Mouse (Mus musculus): ENCODE results near the gene Ifit3.
"Not testable (repeated sequence)": the region's sequence is repeated elsewhere in the genome, so short reads cannot be mapped to it uniquely, and the experiment has no call there.

The Ifit3 gene

DNA sequence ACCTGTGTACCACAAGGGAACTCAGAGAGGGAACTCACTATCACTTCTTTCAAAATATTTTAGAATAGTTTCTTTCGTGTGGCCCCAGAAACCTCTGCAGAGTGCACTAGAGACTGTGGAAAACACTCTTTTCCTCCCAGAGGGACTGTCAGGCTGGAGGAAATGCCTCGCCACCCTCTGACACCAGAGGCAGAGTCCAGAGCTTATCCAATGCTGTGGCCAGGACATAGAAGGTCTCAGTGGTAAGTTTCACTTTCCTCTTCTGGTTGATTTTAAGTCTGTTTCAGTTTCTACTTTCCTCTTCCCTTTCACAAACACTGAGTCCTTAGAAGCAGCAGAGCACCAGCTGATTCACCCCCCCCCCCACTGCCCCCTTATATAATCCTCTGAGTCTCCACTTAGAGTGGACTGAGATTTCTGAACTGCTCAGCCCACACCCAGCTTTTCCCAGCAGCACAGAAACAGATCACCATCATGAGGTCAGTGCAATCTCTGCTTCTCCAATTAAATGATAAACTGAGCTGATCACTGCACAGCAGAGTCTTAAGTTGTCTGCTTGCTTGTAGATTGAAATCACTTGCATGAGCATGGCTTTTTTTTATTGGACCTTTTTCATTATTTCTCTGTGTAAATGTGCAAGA lies at the start of gene Ifit3:
Gene Ifit3, plus strand, starts transcription at position 406 of the 641 bp plus-strand sequence.
- not testable (repeated sequence) for DNase-seq (ENCODE audit: low read depth, low spot score)

DNA sequence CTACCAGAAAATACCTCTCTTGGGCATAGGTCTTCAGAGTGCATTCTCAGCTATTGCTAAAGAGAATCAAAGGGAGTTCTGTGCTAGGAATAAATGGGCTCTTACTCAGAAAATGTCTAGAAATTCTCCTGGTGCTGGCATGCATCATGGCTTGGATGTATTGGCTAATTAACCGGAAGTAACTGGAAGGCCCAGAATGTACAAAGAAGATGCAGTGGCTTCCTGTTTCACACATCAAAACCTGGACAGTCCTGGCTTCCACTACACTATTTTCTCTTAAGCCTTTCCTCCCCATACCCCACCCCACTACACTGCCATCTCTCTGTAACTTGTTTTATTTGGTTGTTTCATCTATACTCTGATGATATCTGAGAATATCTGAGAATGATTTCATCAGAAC lies 43.9 kb upstream of the Ifit3 start:
- no peak for DNase-seq (ENCODE audit: low read depth, low spot score)

DNA sequence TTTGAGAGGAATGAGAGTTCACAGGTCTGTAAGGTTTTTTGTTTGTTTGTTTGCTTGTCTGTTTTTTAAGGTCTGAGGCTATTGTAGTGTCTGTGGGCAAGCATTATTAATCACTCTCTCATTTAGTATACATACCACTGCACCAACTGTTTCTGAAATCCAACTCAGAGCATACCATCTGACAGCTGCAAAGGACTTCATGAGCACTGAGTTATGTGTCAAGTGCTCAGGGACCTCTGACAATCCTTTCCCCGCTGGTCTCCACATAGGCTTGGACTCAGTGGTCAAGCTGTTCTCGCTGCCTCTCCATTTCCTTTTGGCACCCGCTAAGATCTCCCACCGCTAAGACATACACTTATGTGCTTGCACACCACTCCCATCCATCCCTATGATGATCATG lies 37.1 kb upstream of the Ifit3 start:
- DNase-seq (ENCODE audit: low read depth, low spot score), result no peak

DNA sequence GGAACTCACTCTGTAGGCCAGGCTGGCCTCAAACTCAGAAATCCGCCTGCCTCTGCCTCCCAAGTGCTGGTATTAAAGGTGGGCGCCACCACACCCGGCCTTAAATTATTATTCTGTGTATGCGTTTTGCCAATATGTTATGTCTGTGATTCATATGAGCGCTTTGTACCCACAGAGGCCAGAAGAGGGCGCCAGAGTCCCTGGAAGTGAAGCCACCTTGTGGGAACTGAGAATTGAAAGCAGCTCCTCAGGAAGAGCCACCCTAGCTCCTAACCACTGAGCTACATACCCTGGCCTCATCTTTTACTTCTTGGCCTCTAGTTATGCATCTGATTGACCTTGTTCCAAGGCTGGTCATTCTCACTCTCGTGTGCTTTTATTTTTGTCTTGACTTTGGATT lies 35.4 kb upstream of the Ifit3 start:
- no peak for DNase-seq (ENCODE audit: low read depth, low spot score)

DNA sequence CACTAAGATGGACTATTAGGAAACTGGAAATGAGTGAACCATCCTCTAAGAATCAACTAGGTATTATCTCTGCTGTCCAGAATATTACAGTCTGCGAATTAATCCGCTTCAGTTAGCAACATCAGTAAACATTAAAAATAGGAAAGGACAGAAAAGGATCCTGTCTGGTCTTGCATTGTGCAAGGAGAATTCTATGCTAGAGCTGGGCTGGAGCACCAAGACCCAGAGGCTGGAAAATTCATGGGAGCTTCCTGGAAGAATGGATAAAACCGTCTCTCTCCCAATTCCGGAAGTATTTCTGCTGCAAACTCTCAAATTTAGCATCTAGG lies 33.2 kb upstream of the Ifit3 start:
- DNase-seq (ENCODE audit: low read depth, low spot score), result no peak

DNA sequence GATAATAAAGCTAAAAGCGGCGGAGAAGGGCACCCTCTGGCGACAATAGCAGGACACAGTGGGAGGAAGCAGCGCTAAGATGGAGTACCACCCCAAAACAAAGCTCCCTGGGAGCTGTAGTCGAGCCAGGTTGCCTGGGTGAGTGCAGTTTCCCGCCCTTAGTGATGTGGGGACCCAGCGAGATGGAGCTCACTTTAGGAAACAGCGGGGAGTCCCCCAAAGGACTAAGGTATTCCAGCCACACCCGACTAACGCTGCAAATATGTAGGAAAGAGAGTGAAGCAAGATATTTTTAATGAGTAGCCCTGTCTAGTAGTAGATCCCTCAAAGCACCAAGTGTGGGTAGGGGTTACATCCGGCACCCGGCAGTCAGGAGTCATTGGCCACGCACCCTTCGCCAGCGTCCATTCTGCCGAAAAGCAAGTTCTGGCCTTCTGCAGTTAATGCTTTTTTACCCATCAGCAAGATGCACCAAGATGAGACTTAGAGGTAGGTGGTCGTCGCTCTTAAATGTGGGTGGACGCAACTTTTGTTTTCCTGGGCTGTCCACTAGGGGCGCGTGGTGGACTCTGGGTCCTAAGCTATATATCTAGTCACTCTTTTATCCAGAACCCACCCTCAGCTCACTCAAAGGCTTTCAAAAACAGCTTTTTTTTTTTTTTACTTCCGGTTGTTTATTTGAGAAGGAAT lies 32.7 kb upstream of the Ifit3 start, which contains the start of gene Ifit2:
Gene Ifit2, plus strand, starts transcription at position 161 of the 690 bp plus-strand sequence.
- DNase-seq (ENCODE audit: low read depth, low spot score), result peak; percentile 84

DNA sequence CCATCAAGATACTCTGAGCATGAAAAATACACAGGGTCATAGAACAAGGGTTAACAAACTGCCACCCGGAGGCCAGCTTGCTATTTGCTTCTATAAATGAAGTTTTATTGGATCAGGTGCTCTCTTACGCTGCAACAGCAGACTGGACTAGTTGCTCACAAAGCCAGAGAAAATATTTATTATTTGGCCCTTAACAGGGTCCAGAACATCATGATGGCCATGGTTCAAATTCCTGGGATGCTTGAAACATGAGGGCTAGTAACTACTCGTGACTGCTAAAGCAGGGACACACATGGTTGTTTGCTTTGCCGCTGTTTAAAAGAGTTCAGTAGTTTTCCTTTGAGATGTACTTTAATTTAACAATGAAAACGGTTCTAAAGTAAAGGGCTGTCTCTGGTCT lies 31.4 kb upstream of the Ifit3 start:
- no peak for DNase-seq (ENCODE audit: low read depth, low spot score)

DNA sequence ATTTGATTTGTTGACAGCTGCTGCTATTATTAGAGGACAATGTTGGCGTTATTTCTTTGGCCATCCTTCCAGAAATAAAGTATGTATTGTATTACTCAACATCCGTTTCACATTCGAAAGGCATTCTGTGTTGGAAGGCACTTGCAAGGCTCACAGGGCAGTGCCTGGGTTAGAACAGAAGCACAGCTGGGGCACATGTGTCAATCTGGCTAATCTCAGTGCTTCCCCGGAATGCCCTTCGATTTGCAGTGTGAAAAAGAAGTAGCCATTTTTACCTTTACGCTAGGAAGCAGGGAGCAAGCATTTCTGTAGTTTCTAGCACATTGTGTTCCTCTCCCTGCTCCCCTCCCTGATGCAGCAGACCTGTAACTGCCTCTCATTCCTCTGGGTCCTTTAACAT lies 30.3 kb upstream of the Ifit3 start:
- no peak for DNase-seq (ENCODE audit: low read depth, low spot score)

DNA sequence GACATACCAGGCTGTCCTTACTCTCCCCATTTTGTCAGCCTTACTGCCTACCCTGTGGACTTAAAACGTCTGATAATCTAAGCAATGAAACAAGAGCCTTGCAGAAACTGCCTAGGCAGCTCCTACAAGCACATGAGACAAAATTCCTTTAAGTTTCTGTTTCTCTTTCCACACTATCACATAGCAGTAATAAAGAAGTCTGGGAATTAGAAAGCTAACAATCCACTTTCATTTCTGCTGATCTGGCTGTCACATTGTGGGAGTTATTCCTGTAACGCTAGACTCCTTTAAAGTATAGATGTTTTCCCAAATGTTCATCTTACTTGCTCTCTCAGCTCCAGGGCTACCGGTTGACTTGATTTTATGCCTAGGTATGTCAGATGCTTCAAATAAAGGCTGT lies 29.8 kb upstream of the Ifit3 start:
- DNase-seq (ENCODE audit: low read depth, low spot score), result no peak

DNA sequence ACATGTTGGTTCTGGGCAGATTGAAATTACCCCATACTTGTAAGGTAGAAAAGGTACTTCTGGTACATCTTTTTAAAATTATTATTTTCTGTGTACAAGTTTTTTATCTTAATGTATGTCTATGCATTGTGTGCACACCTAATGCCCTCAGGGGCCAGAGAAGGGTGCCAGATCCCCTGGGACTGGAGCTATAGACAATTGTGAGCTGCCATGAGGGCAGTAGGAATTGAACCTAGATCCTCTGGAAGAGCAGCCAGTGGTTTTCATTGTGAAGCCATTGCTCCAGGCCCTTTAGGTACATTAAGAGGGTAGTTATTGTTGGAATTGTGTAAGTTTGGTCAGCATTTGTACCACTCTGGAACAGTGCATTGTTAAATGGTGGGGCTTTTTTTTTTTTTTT lies 29.3 kb upstream of the Ifit3 start:
- DNase-seq (ENCODE audit: low read depth, low spot score), result no peak

DNA sequence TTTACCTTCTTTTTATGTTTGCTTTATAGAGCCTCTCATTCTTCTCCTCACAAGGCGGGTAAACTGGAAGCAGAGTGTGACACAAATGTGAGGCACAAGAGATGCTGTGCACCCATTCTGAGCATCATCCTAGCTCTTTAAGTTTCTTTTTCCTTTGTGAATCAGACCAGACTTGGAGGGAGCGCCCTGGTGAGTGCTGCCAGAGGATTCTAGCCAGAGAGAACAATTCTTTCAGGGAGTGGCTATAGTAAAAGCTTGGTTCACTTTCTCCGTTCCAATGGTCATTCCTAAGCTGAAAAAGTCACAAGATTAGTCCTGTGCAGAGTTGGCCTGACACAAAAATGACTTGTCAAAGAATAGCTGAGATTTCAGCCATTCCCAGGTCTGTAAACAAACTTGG lies 26.7 kb upstream of the Ifit3 start:
- DNase-seq (ENCODE audit: low read depth, low spot score), result no peak

DNA sequence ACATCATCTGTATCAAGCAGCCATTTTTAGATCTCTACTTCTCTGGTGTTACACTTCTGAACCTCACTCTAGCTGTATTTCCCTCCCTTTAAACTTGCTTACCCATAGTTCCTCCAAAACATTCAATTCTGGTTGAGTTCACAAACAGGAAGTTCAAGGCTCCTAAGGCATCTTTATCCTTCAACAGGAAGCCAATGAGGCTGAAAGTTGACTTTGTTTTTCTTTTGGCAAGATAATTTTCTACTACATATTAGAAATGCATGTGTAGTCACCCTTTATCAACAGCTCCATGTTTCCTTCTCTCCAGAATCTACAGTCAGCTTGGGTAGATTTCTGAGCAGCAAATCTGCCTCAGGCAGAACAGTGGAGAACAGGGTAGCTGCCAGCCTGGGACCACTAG lies 20.8 kb upstream of the Ifit3 start:
- no peak for DNase-seq (ENCODE audit: low read depth, low spot score)

DNA sequence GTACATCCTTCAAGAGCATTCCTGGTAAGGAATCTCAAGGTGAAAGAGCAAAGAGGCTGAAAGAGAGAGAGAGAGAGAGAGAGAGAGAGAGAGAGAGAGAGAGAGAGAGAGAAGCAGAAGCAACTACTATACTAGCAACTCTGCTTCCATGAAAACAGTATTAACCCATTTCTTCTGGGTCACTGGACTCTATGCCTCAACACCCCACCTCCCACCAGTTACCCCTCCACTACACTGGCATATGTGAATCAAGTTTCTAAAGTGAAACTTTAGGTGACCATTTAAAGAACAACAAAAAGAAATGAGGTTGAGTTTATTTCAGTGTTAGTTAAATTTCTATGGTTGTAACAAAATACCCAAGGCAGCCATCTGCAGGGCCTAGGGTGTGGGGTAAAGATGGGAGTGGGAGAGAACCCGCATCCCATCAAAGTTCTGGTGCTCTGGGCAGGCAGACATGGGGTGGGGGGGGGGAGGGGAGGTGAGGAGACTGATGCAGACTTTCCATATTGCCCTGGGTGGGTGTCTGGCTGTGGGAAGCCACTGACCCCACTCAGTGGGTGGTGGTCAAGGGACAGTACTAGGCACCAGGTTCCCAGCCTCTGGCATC lies 17.1 kb upstream of the Ifit3 start:
- no peak for DNase-seq (ENCODE audit: low read depth, low spot score)

DNA sequence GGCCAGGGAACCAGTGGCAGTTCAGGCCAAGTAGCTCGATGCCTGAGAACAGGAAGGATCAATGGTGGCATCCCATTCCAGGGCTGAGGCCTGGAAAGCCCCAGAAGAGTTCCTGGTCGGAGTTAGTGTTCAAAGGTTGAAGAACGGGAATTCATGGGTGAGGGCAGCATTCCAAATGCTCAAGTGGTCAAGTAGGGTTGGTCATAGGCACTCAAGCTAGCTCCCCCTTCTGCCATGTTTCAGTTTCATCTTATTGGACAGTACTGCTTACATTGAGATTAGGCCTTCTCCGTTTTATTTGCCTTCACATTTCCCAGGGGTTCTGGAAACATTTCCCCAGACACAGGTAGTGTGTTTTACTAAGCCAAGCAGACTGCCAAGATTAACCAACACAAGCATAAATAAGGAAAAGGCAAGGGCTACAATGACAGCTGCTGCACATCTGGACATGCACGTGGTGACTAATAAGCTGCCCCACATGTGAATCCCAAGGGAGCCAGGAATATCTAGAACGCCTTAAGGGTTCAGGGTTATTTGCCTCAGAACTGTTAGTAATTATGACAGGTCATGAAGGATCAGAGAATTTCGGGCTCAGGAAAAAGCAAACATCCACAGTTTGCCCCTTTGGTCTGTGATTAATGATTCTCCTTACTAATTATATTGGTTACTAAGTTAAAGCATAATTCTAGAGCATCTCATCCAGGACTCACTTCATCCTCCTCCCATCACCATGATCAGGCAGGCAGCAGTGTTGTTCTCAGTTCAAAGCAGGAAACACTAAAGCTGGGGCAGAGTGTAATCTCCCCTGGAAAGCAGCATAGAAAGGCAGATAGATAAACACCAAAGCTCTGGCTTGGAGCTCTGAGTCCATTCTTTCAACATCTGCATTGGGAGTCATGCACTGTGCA lies 14.1 kb upstream of the Ifit3 start:
- DNase-seq (ENCODE audit: low read depth, low spot score), result no peak

DNA sequence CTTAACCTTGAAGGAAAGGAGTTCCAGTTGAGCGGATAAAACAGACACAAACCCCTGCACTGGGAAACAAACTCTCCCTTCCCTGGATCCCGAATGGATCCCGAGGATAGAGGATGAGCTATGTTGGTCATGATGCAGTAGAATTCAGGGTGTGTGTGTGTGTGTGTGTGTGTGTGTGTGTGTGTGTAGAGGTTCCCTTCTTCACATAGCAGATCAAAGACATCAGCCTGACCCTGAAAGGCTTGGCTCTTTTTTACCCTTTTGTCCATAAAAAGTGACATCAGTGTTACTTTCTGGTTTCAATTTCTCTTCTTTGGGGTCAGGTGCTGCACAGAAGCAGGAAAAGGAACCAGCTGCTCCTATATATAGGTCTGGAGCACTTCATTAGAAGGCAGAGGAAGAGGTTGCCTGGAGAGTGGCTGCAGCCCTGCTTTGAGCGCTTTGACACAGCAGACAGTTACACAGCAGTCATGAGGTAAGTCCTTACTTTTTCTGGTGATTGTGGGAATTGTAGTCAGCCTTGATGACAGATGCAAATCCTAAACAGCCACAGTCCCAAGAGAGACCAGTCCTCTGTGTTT lies 13.3 kb upstream of the Ifit3 start:
- DNase-seq (ENCODE audit: low read depth, low spot score), result no peak

DNA sequence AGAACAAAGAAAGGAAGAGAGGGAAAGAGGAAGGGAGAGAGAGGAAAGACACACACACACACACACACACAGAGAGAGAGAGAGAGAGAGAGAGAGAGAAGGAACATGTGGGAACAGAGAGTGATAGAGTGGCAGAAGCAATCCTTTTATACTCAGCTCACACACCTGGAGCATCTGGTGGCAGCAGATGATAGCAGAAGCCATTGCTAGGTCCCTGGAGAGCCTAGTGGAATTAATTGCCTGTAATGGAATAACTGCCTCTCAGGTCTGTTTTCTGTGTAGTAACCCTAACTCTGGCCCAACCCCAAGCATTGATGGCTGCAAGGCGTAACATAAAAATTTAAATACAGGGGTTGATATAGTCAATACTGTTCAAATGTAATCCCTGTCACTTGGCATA lies 12.3 kb upstream of the Ifit3 start:
- DNase-seq (ENCODE audit: low read depth, low spot score), result no peak

DNA sequence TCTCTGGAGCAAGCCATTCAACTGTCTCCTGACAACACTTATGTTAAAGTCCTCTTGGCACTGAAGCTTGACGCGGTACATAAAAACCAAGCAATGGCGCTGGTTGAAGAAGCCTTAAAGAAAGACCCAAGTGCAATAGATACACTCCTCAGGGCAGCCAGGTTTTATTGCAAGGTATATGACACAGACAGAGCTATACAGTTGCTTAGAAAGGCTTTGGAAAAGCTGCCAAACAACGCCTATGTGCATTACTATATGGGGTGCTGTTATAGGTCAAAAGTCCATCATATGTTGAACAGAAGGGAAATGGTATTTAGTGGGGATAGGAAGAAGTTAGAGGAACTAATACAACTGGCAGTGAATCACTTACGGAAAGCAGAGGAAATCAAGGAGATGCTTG lies 9.7 kb upstream of the Ifit3 start:
- DNase-seq (ENCODE audit: low read depth, low spot score), result no peak

DNA sequence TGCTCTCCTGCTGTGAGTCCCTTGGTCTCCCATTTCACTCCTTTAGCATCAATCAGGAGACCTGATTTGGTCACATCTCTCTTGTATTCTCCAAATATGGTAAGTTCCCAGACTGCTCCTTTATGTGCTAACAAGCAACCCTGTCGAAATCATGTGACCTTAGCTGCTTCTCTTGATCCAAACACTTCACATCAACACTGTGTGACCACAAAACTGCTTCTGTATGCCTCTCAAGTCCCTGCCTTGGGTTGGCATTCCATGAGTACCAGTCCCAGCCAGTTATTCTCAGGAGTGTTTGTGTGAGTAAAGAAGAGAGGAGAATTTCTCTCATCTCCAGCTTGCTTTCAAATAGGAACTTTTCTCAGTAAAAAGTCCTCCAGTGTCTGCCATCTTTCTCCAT lies 6.2 kb upstream of the Ifit3 start:
- DNase-seq (ENCODE audit: low read depth, low spot score), result no peak

DNA sequence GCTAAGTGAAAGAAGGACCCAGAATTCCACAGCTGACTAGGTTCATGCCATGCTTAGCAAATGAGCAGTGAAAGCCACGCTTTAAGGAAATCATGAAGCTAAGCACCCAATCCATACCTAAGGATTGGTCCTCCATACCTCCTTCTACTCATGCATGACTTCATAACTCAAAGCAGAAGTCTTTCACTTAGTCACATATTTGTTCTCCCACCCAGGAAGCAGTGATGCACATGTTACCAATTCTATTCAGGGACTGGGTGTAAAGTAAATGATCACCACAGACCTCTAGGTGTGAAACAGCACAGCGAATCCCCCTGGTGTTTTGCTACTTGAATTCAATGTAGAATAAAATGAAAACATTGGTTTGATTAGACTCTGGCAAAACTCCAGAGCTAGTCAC lies 635 bp upstream of the Ifit3 start:
- not testable (repeated sequence) for DNase-seq (ENCODE audit: low read depth, low spot score)

DNA sequence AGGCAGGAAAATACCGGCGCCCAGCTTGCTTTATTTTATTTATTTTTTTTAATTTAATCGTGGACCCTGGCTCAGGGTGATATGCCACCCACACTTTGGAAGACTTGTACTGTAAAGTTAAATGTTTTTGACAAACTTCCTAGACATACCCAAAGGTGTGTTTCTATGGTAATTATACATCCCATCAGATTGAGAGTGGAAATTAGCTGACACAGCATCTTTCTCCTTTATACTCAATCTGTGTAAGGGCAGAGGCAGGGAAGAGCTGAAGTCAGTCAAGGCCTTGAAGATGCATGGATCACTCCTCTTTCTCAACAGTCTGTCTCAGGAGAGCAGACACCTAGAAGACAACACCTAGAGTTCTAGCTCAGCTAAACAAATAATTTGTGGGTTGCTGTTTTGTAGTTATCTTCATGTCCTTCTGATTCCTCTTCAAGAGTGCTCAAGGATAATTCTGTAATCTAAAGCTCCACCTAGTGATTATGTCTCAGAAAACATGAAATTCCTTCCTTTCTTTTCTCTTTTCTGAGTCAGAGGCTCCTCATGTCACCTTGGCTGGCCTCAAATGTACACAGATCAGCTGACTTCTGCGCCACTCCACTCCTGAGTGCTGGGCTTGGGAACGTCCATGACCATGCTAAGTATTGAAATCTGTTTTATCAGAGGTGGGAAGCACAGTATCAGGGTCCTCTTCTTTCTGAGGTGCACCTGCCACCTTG lies 2.6 kb downstream of the Ifit3 start:
- not testable (repeated sequence) for DNase-seq (ENCODE audit: low read depth, low spot score)

Data from telencephalon, adult 2 months (tissue).